ENCODE assay signal across 8 mouse cellular contexts in the genomic region with DNA sequence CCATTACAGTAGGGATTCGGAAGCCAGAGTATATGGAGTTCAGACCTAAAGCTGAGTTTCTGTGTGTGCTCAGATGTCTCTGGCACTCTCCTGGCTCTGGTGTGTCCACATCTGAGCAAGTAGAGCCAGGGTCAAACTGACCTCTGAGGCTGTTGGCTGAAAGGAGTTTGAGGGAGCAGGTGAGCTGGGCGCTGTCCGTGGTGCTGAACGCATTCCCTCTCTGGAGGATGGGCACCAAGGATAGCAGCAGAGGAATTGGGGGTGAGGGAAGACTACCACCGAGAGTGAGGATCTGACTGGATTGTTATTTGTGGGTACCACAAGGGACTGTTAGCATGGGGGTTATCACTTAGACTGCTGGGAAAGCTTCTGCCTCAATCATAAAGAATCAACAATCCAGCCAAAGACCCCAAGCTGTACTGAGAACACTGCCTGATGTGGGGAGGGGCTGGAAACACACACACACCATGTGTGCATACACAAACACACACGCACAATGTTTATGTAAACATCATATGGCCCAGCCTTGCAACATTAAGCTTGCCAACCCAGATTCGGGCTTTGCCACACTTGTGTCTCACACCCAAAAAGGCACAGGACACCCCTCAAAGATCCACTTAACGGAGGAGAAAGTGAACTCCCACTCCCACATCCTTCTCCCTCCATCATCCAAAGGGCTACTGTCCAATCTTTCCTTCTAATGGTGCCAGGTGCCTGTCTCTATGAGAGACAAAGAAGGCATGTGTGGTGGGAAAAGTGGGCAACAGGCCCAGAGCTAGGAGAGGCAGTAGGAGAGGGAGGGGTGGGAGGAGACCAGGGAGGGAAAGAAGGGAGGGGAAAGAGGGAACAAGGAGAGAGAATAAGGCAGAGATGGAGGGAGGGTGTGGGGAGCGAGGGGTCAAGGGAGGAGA. TPM values are rescaled to one million over a fixed set of nuclear protein-coding genes. Genes with fewer than 3 reads are reported as not detected.
A peak's percentile ranks its signal among the peaks of the same experiment; 100 is the strongest.
DNase-seq lines count a peak whose midpoint lies in the region; ATAC-seq lines count a peak whose summit lies in the region.
"Had no signal": no experiment of that assay in that cellular context is flagged by ENCODE, and none has a peak within 500 bp of the region (broad histone marks: within the 10 kb centered on the region; RNA-seq: fewer than 3 reads in every experiment).

No protein-coding gene starts in this region.

- no peaks in the 10 kb centered on the region for H3K9me3 ChIP-seq in forebrain, embryonic 15.5 days
- no peaks in the 10 kb centered on the region for H3K9me3 ChIP-seq in midbrain, embryonic 15.5 days
- H3K9me3 ChIP-seq: lung, embryonic 15.5 days had no signal

- peak; percentile 82 for ATAC-seq in forebrain, embryonic 15.5 days (replicated peaks)
- no peak for ATAC-seq in midbrain, embryonic 15.5 days (replicated peaks)

- H3K36me3 ChIP-seq in forebrain, embryonic 15.5 days, result no peaks in the 10 kb centered on the region
- H3K36me3 ChIP-seq in midbrain, embryonic 15.5 days (replicated peaks), result no peaks in the 10 kb centered on the region
- H3K36me3 ChIP-seq: lung, embryonic 15.5 days had no signal

- H3K9ac ChIP-seq in forebrain, embryonic 15.5 days (replicated peaks), result no peak overlapping the region
- H3K9ac ChIP-seq in midbrain, embryonic 15.5 days, result no peak overlapping the region
- H3K9ac ChIP-seq: lung, embryonic 15.5 days had no signal

- H3K4me2 ChIP-seq in forebrain, embryonic 15.5 days (replicated peaks), result no peak overlapping the region
- H3K4me2 ChIP-seq in midbrain, embryonic 15.5 days, result no peak overlapping the region
- H3K4me2 ChIP-seq: lung, embryonic 15.5 days had no signal

- peak overlapping the region; percentile 58 for H3K27ac ChIP-seq in forebrain, embryonic 15.5 days (replicated peaks)
- 0 out of 2 replicates have a peak overlapping the region, but pooled peaks have one; percentile 25 for H3K27ac ChIP-seq in midbrain, embryonic 15.5 days
- H3K27ac ChIP-seq: lung, embryonic 15.5 days had no signal

- peaks cover 21% of the 10 kb centered on the region for H3K4me1 ChIP-seq in forebrain, embryonic 15.5 days
- H3K4me1 ChIP-seq in midbrain, embryonic 15.5 days, result peaks cover 6% of the 10 kb centered on the region; the same call in 1 of the 2 replicates
- H3K4me1 ChIP-seq: lung, embryonic 15.5 days had no signal

- WGBS in forebrain, embryonic 15.5 days, result 30% methylated on average over 9 of the region's 9 CpGs
- 40% methylated on average over 9 of the region's 9 CpGs for WGBS in midbrain, embryonic 15.5 days

- no peak overlapping the region for H3K4me3 ChIP-seq in forebrain, embryonic 15.5 days
- H3K4me3 ChIP-seq in midbrain, embryonic 15.5 days, result no peak overlapping the region
- H3K4me3 ChIP-seq: lung, embryonic 15.5 days had no signal

- peaks cover 50% of the 10 kb centered on the region for H3K27me3 ChIP-seq in forebrain, embryonic 15.5 days
- no peaks in the 10 kb centered on the region for H3K27me3 ChIP-seq in midbrain, embryonic 15.5 days (replicated peaks)

- DNase-seq in ovary, postnatal 10 days (ENCODE audit: low spot score), result peak; percentile 56
- DNase-seq in ovary, adult 18-20 months (ENCODE audit: low spot score), result no peak
- peak; percentile 69 for DNase-seq in adrenal gland, postnatal 25 days
- peak; percentile 63 for DNase-seq in kidney, postnatal 14 days
- peak; percentile 50 for DNase-seq in yolk sac, embryonic 10.5 days (ENCODE audit: low spot score)

RNA-seq across cellular contexts. Expression of a gene that starts 57.8 kb away (rescaled TPM):
- total RNA-seq in adrenal gland, postnatal 25 days (2021), result 0.86 and 1.1 TPM in 2 replicates
- polyA plus RNA-seq in forebrain, embryonic 15.5 days (2015; fragmentation: Nextera tagmentation; extraction: Ambion mirVana), result 32.4 and 38.4 TPM in 2 replicates
- 77.8 and 83.1 TPM in 2 replicates for polyA plus RNA-seq in midbrain, embryonic 15.5 days (2015; fragmentation: Nextera tagmentation; extraction: Ambion mirVana)
